Comparison of ENCODE assay signal across 8 mouse cellular contexts in genomic region chr17:25274571-25275346, GRCm38 (mm10). TPM values are rescaled to one million over a fixed set of nuclear protein-coding genes. Genes with fewer than 3 reads are reported as not detected.
A peak's percentile ranks its signal among the peaks of the same experiment; 100 is the strongest.
DNase-seq lines count a peak whose midpoint lies in the region; ATAC-seq lines count a peak whose summit lies in the region.

Ube2i (minus strand) TSS chr17:25274622.

- no peaks in the 10 kb centered on the region for H3K9me3 ChIP-seq in neural tube, embryonic 11.5 days (ENCODE audit: control insufficient read depth, low read length)
- no peaks in the 10 kb centered on the region for H3K9me3 ChIP-seq in embryonic facial prominence, embryonic 13.5 days
- no peaks in the 10 kb centered on the region for H3K9me3 ChIP-seq in heart, embryonic 15.5 days (replicated peaks)
- no peaks in the 10 kb centered on the region for H3K9me3 ChIP-seq in neural tube, embryonic 13.5 days

- peak within 1 kb of the TSS; percentile 38 for H3K4me2 ChIP-seq in neural tube, embryonic 11.5 days (ENCODE audit: low read depth)
- peak within 1 kb of the TSS; percentile 96 for H3K4me2 ChIP-seq in embryonic facial prominence, embryonic 13.5 days
- H3K4me2 ChIP-seq in heart, embryonic 15.5 days, result peak within 1 kb of the TSS; percentile 85
- H3K4me2 ChIP-seq in neural tube, embryonic 13.5 days, result peak within 1 kb of the TSS; percentile 49

- H3K4me1 ChIP-seq in neural tube, embryonic 11.5 days (ENCODE audit: control insufficient read depth, insufficient read depth, low read length), result peaks cover 20% of the 10 kb centered on the region
- H3K4me1 ChIP-seq in embryonic facial prominence, embryonic 13.5 days, result peaks cover 31% of the 10 kb centered on the region
- peaks cover 30% of the 10 kb centered on the region for H3K4me1 ChIP-seq in heart, embryonic 15.5 days (replicated peaks)
- peaks cover 36% of the 10 kb centered on the region for H3K4me1 ChIP-seq in neural tube, embryonic 13.5 days (replicated peaks)

- intact Hi-C loops in left cerebral cortex, postnatal 36 days (cut with DNase I), result loop anchor here (5.0 kb wide), 1 partner anchor 157 kb away; the partner anchor contains the start of gene Telo2

- H3K27me3 ChIP-seq in neural tube, embryonic 11.5 days (ENCODE audit: control insufficient read depth, insufficient read depth, low read length), result no peaks in the 10 kb centered on the region
- H3K27me3 ChIP-seq in embryonic facial prominence, embryonic 13.5 days, result no peaks in the 10 kb centered on the region
- H3K27me3 ChIP-seq in heart, embryonic 15.5 days, result no peaks in the 10 kb centered on the region
- H3K27me3 ChIP-seq in neural tube, embryonic 13.5 days, result 0 out of 2 replicates have a peak, but pooled peaks cover 11% of the 10 kb centered on the region

- H3K4me3 ChIP-seq in neural tube, embryonic 11.5 days (ENCODE audit: low read depth, low read length), result peak within 1 kb of the TSS; percentile 100
- peak within 1 kb of the TSS; percentile 98 for H3K4me3 ChIP-seq in embryonic facial prominence, embryonic 13.5 days
- peak within 1 kb of the TSS; percentile 75 for H3K4me3 ChIP-seq in heart, embryonic 15.5 days
- H3K4me3 ChIP-seq in neural tube, embryonic 13.5 days, result peak within 1 kb of the TSS; percentile 99

- WGBS in neural tube, embryonic 11.5 days, result 85% methylated on average over 9 of the region's 9 CpGs
- WGBS in embryonic facial prominence, embryonic 13.5 days, result 79% methylated on average over 9 of the region's 9 CpGs
- WGBS in heart, embryonic 15.5 days, result 79% methylated on average over 9 of the region's 9 CpGs
- 80% methylated on average over 9 of the region's 9 CpGs for WGBS in neural tube, embryonic 13.5 days

- no peak for DNase-seq in neural tube, embryonic 11.5 days (ENCODE audit: low spot score)
- DNase-seq in neural tube, embryonic 10.5 days (ENCODE audit: extremely low spot score, low spot score), result no peak
- no peak for DNase-seq in left cerebral cortex, postnatal 36 days (ENCODE audit: low spot score in 2 of 2)
- no peak for DNase-seq in right cerebral cortex, postnatal 14 days
- no peak for DNase-seq in urinary bladder, postnatal 4 days (ENCODE audit: low spot score in 2 of 2)

- no peak for ATAC-seq in neural tube, embryonic 11.5 days (ENCODE audit: insufficient read depth, low FRiP score, low TSS enrichment)
- ATAC-seq in embryonic facial prominence, embryonic 13.5 days (ENCODE audit: insufficient number of reproducible peaks, insufficient read depth, low FRiP score, low TSS enrichment, low read depth), result no peak
- ATAC-seq in heart, embryonic 15.5 days (replicated peaks; ENCODE audit: insufficient number of reproducible peaks, insufficient read depth, low FRiP score, low read depth), result no peak
- ATAC-seq in neural tube, embryonic 13.5 days (ENCODE audit: low read depth), result no peak

- H3K9ac ChIP-seq in neural tube, embryonic 11.5 days (ENCODE audit: low read length), result peak within 1 kb of the TSS; percentile 100
- peak within 1 kb of the TSS; percentile 97 for H3K9ac ChIP-seq in embryonic facial prominence, embryonic 13.5 days
- peak within 1 kb of the TSS; percentile 94 for H3K9ac ChIP-seq in heart, embryonic 15.5 days
- H3K9ac ChIP-seq in neural tube, embryonic 13.5 days, result peak within 1 kb of the TSS; percentile 98

- H3K36me3 ChIP-seq in neural tube, embryonic 11.5 days (ENCODE audit: control insufficient read depth, insufficient read depth, low read length), result no peaks in the 10 kb centered on the region
- H3K36me3 ChIP-seq in embryonic facial prominence, embryonic 13.5 days, result peaks cover 8% of the 10 kb centered on the region; the same call in 1 of the 2 replicates
- no peaks in the 10 kb centered on the region for H3K36me3 ChIP-seq in heart, embryonic 15.5 days
- 0 out of 2 replicates have a peak, but pooled peaks cover 2% of the 10 kb centered on the region for H3K36me3 ChIP-seq in neural tube, embryonic 13.5 days

- H3K27ac ChIP-seq in neural tube, embryonic 11.5 days (ENCODE audit: low read depth, low read length), result peak within 1 kb of the TSS; percentile 95
- peak within 1 kb of the TSS; percentile 98 for H3K27ac ChIP-seq in embryonic facial prominence, embryonic 13.5 days
- peak within 1 kb of the TSS; percentile 98 for H3K27ac ChIP-seq in heart, embryonic 15.5 days
- peak within 1 kb of the TSS; percentile 99 for H3K27ac ChIP-seq in neural tube, embryonic 13.5 days (replicated peaks)

RNA-seq across cellular contexts. Expression of gene Ube2i, which starts in this region (rescaled TPM):
- polyA plus RNA-seq in neural tube, embryonic 11.5 days (2014; fragmentation: Nextera tagmentation; extraction: Ambion mirVana), result 774 and 803 TPM in 2 replicates
- 631 and 713 TPM in 2 replicates for polyA plus RNA-seq in embryonic facial prominence, embryonic 13.5 days (2015; fragmentation: Nextera tagmentation; extraction: Ambion mirVana)
- polyA plus RNA-seq in heart, embryonic 15.5 days (2015; fragmentation: Nextera tagmentation; extraction: Ambion mirVana), result 322 and 354 TPM in 2 replicates
- total RNA-seq in left cerebral cortex, postnatal 36 days (2021), result 100 to 1,000 TPM; 221 to 225 TPM
- polyA plus RNA-seq in neural tube, embryonic 13.5 days (2015; fragmentation: Nextera tagmentation; extraction: Ambion mirVana), result 503 and 513 TPM in 2 replicates

Comparison
In these comparisons a context has a peak if more than half of its experiments do, and no peak if none do; other contexts are left out.
1. H3K4me2 ChIP-seq: peak in every context shown above with its lines; median percentile 96 in embryonic facial prominence, embryonic 13.5 days; 85 in heart, embryonic 15.5 days; 49 in neural tube, embryonic 13.5 days; 38 in neural tube, embryonic 11.5 days.